Mouse (Mus musculus) lung, embryonic 14.5 days (tissue): ENCODE results near the gene Abhd17c. TPM values are rescaled to one million over a fixed set of nuclear protein-coding genes. Genes with fewer than 3 reads are reported as not detected.

ENCODE experiments used
- ATAC-seq: fragments of 200-750 bp; cut with Nextera tagmentation; 2 replicates; pipeline ENCODE4 v1.8.0; 2017; ENCODE audit warnings: mild to moderate bottlenecking, moderate TSS enrichment, moderate library complexity; ENCODE audit not compliant: insufficient read depth
- DNase-seq: peaks from one replicate; pipeline ENCODE4 v3.0.0-alpha.2; 2015
- H3K27ac ChIP-seq: fragments of 300-500 bp; sonication (generic); 2 replicates; pipeline ENCODE4 v1.5.1; 2014; ENCODE audit warnings: low read depth, mild to moderate bottlenecking, moderate library complexity
- H3K27me3 ChIP-seq: fragments of 300-500 bp; sonication (generic); 2 replicates; pipeline ENCODE4 v1.6.1; 2014; ENCODE audit warnings: low read length, control low read depth; ENCODE audit not compliant: insufficient read depth
- H3K36me3 ChIP-seq: fragments of 300-500 bp; sonication (generic); 2 replicates; pipeline ENCODE4 v1.6.1; 2014; ENCODE audit warnings: control low read depth; ENCODE audit not compliant: insufficient read depth
- H3K4me1 ChIP-seq: fragments of 300-500 bp; sonication (generic); 2 replicates; pipeline ENCODE4 v1.6.1; 2014; ENCODE audit warnings: antibody characterized with exemption, control low read depth; ENCODE audit not compliant: insufficient read depth
- H3K4me2 ChIP-seq: fragments of 300-500 bp; sonication (generic); 2 replicates; pipeline ENCODE4 v1.6.1; 2014; ENCODE audit warnings: mild to moderate bottlenecking
- H3K4me3 ChIP-seq: fragments of 300-500 bp; sonication (generic); 2 replicates; pipeline ENCODE4 v1.5.1; 2014; ENCODE audit warnings: low read depth, low read length
- H3K9ac ChIP-seq: fragments of 300-500 bp; sonication (generic); 2 replicates; pipeline ENCODE4 v1.6.1; 2014
- H3K9me3 ChIP-seq: fragments of 300-500 bp; sonication (generic); 2 replicates; pipeline ENCODE4 v1.6.1; 2016; ENCODE audit warnings: low read depth, low read length, control low read depth
- CTCF ChIP-seq: IDR thresholded peaks from 2 replicates; pipeline ENCODE4 v1.5.1; 2016; ENCODE audit warnings: antibody characterized with exemption, low read depth
- WGBS: fragments of 180-500 bp; shearing (Covaris S2); extraction: QIAGEN DNeasy Blood & Tissue Kit; methylation state at CpG from one replicate; pipeline ENCODE4 v1.1.7; 2014; 5-methylcytosine and 5-hydroxymethylcytosine counted together
- polyA plus RNA-seq: library from polyadenylated mRNA; unstranded; fragments of >200 nt; fragmentation: Nextera tagmentation; extraction: Ambion mirVana; gene quantifications from 2 replicates; pipeline ENCODE4 v1.2.1, GENCODE M21; 2014

Gene Abhd17c
- polyA plus RNA-seq, 1 experiment from 2014 or later, result 87.8 TPM

GRCm38 (mm10) chr7:84117543-84118122 lies 34.1 kb downstream of the Abhd17c start:
- ATAC-seq, result no peak
- no peak overlapping the region for H3K4me3 ChIP-seq
- no peak overlapping the region for H3K4me2 ChIP-seq
- H3K27ac ChIP-seq, result peak overlapping the region; percentile 19; the same call in 1 of the 2 replicates
- H3K9me3 ChIP-seq, result no peaks in the 10 kb centered on the region
- TF ChIP-seq CTCF, result no peak
- peaks cover 14% of the 10 kb centered on the region for H3K36me3 ChIP-seq
- H3K9ac ChIP-seq, result no peak overlapping the region
- H3K27me3 ChIP-seq, result no peaks in the 10 kb centered on the region
- H3K4me1 ChIP-seq, result peaks cover 25% of the 10 kb centered on the region
- 68% methylated on average over 6 of the region's 6 CpGs for WGBS
- no peak for DNase-seq

DNA sequence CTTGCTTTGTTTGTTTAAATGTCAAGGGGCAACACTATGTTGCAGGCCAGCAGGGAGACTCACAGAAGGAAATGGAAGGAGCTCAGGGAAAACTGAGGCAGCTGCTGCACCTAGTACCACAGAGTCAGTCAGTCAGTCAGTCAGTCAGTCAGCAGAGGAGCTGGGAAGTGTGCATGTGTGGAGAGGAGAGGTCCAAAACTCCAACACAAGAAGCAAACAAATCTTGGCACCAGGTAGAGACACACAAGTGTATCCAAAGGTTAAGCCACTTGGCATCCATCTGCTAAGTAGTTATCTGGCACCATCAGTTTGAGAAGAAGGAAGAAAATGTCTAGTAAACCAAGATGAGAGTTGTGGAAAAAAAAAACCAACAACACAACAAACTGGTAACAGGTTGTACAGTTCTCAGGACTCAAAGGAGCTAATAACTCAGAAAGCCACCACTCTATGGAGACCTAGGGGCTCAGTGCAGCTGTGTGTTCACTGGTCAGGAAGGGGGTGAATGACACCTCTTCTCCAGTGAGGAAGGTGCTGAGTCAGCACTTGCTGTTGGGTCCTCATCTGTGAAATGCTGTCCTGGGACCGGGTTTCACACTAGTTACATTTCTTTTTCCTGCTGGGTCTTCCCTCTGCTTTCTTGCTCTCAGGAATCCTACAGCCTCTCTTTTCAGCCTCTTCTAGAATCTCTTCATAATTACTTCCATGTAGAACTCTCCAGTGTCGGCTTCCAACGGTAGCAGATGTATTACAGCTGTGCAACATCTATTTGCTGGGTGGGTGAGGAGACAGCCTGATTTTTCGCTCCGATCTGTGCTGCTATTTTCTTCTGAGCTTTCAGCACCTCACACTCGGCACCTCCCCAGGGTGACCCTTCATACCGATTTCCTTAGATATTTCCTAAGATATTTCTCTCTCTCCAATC lies 34.8 kb downstream of the Abhd17c start:
- DNase-seq, result peak; percentile 65
- Histone ChIP-seq H3K4me1 (peaks cover 25% of the 10 kb centered on the region), H3K27me3 (no peaks in the 10 kb centered on the region), H3K9me3 (no peaks in the 10 kb centered on the region), H3K4me3 (no peak overlapping the region), H3K36me3 (peaks cover 14% of the 10 kb centered on the region), H3K4me2 (no peak overlapping the region), H3K9ac (no peak overlapping the region), H3K27ac (peak overlapping the region; percentile 19; the same call in 1 of the 2 replicates)
- no peak for TF ChIP-seq CTCF
- WGBS, result 40% methylated on average over 7 of the region's 7 CpGs
- ATAC-seq, result 0 out of 2 replicates have a peak, but pooled peaks have one; percentile 33

GRCm38 (mm10) chr7:84115385-84115784 lies 36.3 kb downstream of the Abhd17c start:
- Histone ChIP-seq H3K36me3 (peaks cover 16% of the 10 kb centered on the region), H3K4me1 (peaks cover 22% of the 10 kb centered on the region), H3K9ac (no peak overlapping the region), H3K4me2 (no peak overlapping the region), H3K27ac (no peak overlapping the region), H3K27me3 (no peaks in the 10 kb centered on the region), H3K9me3 (no peaks in the 10 kb centered on the region), H3K4me3 (no peak overlapping the region)
- TF ChIP-seq CTCF, result peak; percentile 36
- DNase-seq (peak; percentile 40), ATAC-seq (no peak)
- WGBS, result 46% methylated on average over 2 of the region's 2 CpGs

GRCm38 (mm10) chr7:84114775-84115174 lies 36.9 kb downstream of the Abhd17c start:
- no peak for DNase-seq
- Histone ChIP-seq H3K36me3 (peaks cover 21% of the 10 kb centered on the region), H3K27me3 (no peaks in the 10 kb centered on the region), H3K27ac (no peak overlapping the region), H3K4me3 (no peak overlapping the region), H3K4me1 (peaks cover 16% of the 10 kb centered on the region), H3K9ac (no peak overlapping the region), H3K9me3 (no peaks in the 10 kb centered on the region), H3K4me2 (no peak overlapping the region)
- no peak for TF ChIP-seq CTCF
- no peak for ATAC-seq
- WGBS, result 55% methylated on average over 3 of the region's 3 CpGs

GRCm38 (mm10) chr7:84113035-84113390 lies 38.7 kb downstream of the Abhd17c start:
- H3K27me3 ChIP-seq, result no peaks in the 10 kb centered on the region
- no peak overlapping the region for H3K9ac ChIP-seq
- peaks cover 13% of the 10 kb centered on the region for H3K4me1 ChIP-seq
- DNase-seq, result no peak
- TF ChIP-seq CTCF, result no peak
- H3K27ac ChIP-seq, result 0 out of 2 replicates have a peak overlapping the region, but pooled peaks have one; percentile 16
- peaks cover 29% of the 10 kb centered on the region for H3K36me3 ChIP-seq
- H3K4me2 ChIP-seq, result no peak overlapping the region
- H3K4me3 ChIP-seq, result no peak overlapping the region
- no peaks in the 10 kb centered on the region for H3K9me3 ChIP-seq
- no peak for ATAC-seq
- WGBS, result 85% methylated on average over 8 of the region's 8 CpGs

- Histone ChIP-seq H3K4me1 (peaks cover 13% of the 10 kb centered on the region), H3K27me3 (no peaks in the 10 kb centered on the region), H3K4me2 (no peak overlapping the region), H3K9me3 (no peaks in the 10 kb centered on the region), H3K9ac (no peak overlapping the region), H3K4me3 (no peak overlapping the region), H3K36me3 (peaks cover 34% of the 10 kb centered on the region), H3K27ac (0 out of 2 replicates have a peak overlapping the region, but pooled peaks have one; percentile 16)
- ATAC-seq, result peak; percentile 72; the same call in 1 of the 2 replicates
- peak; percentile 66 for DNase-seq
- no peak for TF ChIP-seq CTCF
- 52% methylated on average over 6 of the region's 6 CpGs for WGBS
Observed at GRCm38 (mm10) chr7:84112351-84113034, 39.2 kb downstream of the Abhd17c start.
